Mouse (Mus musculus): Measurements from ENCODE around the gene Kcnk2. TPM values are rescaled to one million over a fixed set of nuclear protein-coding genes. Genes with fewer than 3 reads are reported as not detected.

The Kcnk2 gene
- 18.1 and 20.2 TPM in 2 replicates for polyA plus RNA-seq (2015; fragmentation: Nextera tagmentation; extraction: Ambion mirVana)

DNA sequence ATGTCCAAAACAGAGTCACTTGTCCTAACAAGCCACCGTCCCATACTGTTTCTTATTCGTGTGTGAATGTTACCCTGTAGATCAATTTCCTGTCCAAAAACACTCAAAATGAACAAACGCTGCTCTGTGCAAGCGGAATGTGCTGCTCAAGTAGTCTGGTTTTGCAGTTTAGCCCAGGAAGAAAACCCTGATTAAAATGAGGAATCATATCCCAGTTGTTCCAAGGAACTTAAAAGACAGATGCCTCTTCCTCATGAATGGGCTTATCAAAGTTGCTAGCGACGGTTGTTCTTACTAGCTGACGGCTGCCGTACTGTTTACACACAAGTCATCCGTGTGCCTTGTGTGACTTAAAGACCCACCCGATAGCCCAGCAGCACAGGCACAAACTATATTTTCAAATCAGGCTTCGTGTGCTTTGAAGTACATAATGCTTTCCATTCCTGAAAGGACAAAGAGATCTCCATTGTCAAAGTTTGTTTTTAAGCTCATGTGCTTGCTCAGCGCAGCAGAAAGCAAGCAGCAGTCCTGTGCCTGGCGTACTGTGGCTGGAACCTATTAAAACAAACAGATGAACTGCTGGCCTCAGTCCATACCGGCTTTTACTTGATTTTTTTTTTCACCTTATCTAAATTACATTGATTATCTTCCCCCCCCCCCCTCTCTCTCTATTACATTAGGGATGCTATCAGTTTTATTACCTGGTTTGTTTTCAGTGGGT is at the start of gene Kcnk2:
Gene Kcnk2 (minus strand): TSS at position 51 of the 721 bp plus-strand sequence.
- no peak for ATAC-seq
- Histone ChIP-seq H3K36me3 (ENCODE audit: control insufficient read depth, insufficient read depth, low read length) (no peaks in the 10 kb centered on the region), H3K4me1 (ENCODE audit: control insufficient read depth, insufficient read depth, low read depth, low read length) (no peaks in the 10 kb centered on the region), H3K9ac (ENCODE audit: low read depth, low read length) (no peak within 1 kb of the TSS), H3K27me3 (replicated peaks; ENCODE audit: control insufficient read depth, insufficient read depth, low read length) (no peaks in the 10 kb centered on the region), H3K4me2 (ENCODE audit: low read length) (no peak within 1 kb of the TSS), H3K27ac (ENCODE audit: low read depth, low read length) (no peak within 1 kb of the TSS), H3K4me3 (ENCODE audit: low read length) (no peak within 1 kb of the TSS), H3K9me3 (ENCODE audit: control insufficient read depth, low read length) (no peaks in the 10 kb centered on the region)
- 57% methylated on average over 14 of the region's 14 CpGs for WGBS

DNA sequence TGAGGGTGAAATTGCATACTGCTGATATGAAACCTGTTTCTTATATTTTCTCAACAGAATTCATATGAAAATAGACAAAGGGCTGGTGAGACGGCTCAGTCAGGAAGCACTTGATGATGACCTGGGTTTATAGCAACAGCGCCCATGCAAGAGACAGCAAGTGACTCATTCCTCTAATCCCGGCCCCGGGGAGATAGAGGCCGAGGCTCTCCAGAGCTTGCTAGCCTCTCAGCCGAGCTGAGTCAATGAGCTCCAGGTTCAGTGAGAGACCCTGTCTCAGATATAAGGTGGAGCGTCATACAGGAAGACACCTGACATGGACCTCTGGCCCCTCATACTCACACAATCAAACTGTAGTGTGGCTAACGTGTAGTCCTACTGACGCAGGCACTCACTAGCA is 38.7 kb upstream of the Kcnk2 start:
- H3K9me3 ChIP-seq (ENCODE audit: control insufficient read depth, low read length), result no peaks in the 10 kb centered on the region
- no peak overlapping the region for H3K4me3 ChIP-seq (ENCODE audit: low read length)
- H3K36me3 ChIP-seq (ENCODE audit: control insufficient read depth, insufficient read depth, low read length), result no peaks in the 10 kb centered on the region
- 83% methylated on average over 9 of the region's 9 CpGs for whole genome bisulfite sequencing
- H3K27me3 ChIP-seq (replicated peaks; ENCODE audit: control insufficient read depth, insufficient read depth, low read length), result no peaks in the 10 kb centered on the region
- no peak for ATAC-seq
- no peak overlapping the region for H3K4me2 ChIP-seq (ENCODE audit: low read length)
- no peak overlapping the region for H3K9ac ChIP-seq (ENCODE audit: low read depth, low read length)
- no peaks in the 10 kb centered on the region for H3K4me1 ChIP-seq (ENCODE audit: control insufficient read depth, insufficient read depth, low read depth, low read length)
- no peak overlapping the region for H3K27ac ChIP-seq (ENCODE audit: low read depth, low read length)

- Histone ChIP-seq H3K27ac (ENCODE audit: low read depth, low read length) (no peak overlapping the region), H3K4me1 (ENCODE audit: control insufficient read depth, insufficient read depth, low read depth, low read length) (no peaks in the 10 kb centered on the region), H3K27me3 (replicated peaks; ENCODE audit: control insufficient read depth, insufficient read depth, low read length) (no peaks in the 10 kb centered on the region), H3K4me3 (ENCODE audit: low read length) (no peak overlapping the region), H3K9ac (ENCODE audit: low read depth, low read length) (no peak overlapping the region), H3K4me2 (ENCODE audit: low read length) (no peak overlapping the region), H3K9me3 (ENCODE audit: control insufficient read depth, low read length) (no peaks in the 10 kb centered on the region), H3K36me3 (ENCODE audit: control insufficient read depth, insufficient read depth, low read length) (no peaks in the 10 kb centered on the region)
- WGBS, result 84% methylated on average over 5 of the region's 5 CpGs
- no peak for ATAC-seq
Measured at GRCm38 (mm10) chr1:189437126-189437525, 35.1 kb upstream of the Kcnk2 start.

DNA sequence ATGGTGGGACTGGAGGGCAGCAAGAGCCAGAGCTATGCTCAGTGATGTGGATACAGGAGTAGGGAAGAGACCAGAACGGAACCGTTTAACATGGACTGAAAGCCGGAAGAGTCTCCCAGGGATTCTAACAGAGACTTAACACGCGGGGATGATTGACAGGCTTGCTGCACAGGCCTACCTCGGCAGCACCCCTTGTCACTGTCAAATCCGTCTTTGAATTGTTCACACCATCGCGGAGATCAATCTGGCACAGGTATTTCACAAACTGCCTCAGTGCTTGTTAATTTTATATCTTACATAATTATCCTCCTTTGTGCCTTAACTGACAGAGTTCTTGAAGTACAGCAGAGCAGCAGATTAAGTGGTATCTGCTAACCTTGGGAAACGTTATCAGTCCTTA is 33.4 kb upstream of the Kcnk2 start:
- peaks cover 8% of the 10 kb centered on the region for H3K4me1 ChIP-seq (ENCODE audit: control insufficient read depth, insufficient read depth, low read depth, low read length)
- H3K9me3 ChIP-seq (ENCODE audit: control insufficient read depth, low read length), result no peaks in the 10 kb centered on the region
- 81% methylated on average over 10 of the region's 10 CpGs for WGBS
- no peak overlapping the region for H3K9ac ChIP-seq (ENCODE audit: low read depth, low read length)
- H3K36me3 ChIP-seq (ENCODE audit: control insufficient read depth, insufficient read depth, low read length), result no peaks in the 10 kb centered on the region
- H3K27ac ChIP-seq (ENCODE audit: low read depth, low read length), result no peak overlapping the region
- ATAC-seq, result no peak
- H3K4me2 ChIP-seq (ENCODE audit: low read length), result no peak overlapping the region
- no peaks in the 10 kb centered on the region for H3K27me3 ChIP-seq (replicated peaks; ENCODE audit: control insufficient read depth, insufficient read depth, low read length)
- H3K4me3 ChIP-seq (ENCODE audit: low read length), result no peak overlapping the region

- Histone ChIP-seq H3K36me3 (ENCODE audit: control insufficient read depth, insufficient read depth, low read length) (no peaks in the 10 kb centered on the region), H3K4me1 (ENCODE audit: control insufficient read depth, insufficient read depth, low read depth, low read length) (peaks cover 13% of the 10 kb centered on the region), H3K27me3 (replicated peaks; ENCODE audit: control insufficient read depth, insufficient read depth, low read length) (no peaks in the 10 kb centered on the region), H3K9me3 (ENCODE audit: control insufficient read depth, low read length) (no peaks in the 10 kb centered on the region), H3K4me2 (ENCODE audit: low read length) (no peak overlapping the region), H3K27ac (ENCODE audit: low read depth, low read length) (no peak overlapping the region), H3K9ac (ENCODE audit: low read depth, low read length) (no peak overlapping the region), H3K4me3 (ENCODE audit: low read length) (no peak overlapping the region)
- WGBS, result 24% methylated on average over 5 of the region's 5 CpGs
- ATAC-seq, result no peak
Measured at GRCm38 (mm10) chr1:189431479-189431878, 29.4 kb upstream of the Kcnk2 start.

DNA sequence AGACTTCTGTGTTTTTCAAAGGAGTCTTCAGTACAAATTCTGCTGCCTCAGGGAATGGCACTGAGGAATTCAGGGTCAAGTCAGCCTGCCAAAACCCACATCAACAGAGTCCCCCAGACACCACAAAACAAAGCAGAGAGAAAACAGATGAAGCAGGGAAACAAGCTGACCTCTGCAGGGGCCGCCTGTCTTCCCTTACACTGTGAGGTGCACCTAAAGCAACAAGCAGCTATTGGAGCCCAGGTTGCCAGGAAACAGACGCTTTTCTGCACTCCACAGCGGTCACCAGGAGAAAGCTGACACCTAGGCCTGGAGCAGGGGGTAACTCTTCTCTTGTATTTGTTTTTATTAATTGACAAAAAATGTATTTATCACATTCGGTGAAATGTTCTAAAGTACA is 28.5 kb upstream of the Kcnk2 start:
- Histone ChIP-seq H3K9me3 (ENCODE audit: control insufficient read depth, low read length) (no peaks in the 10 kb centered on the region), H3K27me3 (replicated peaks; ENCODE audit: control insufficient read depth, insufficient read depth, low read length) (no peaks in the 10 kb centered on the region), H3K4me3 (ENCODE audit: low read length) (no peak overlapping the region), H3K4me2 (ENCODE audit: low read length) (no peak overlapping the region), H3K27ac (ENCODE audit: low read depth, low read length) (no peak overlapping the region), H3K36me3 (ENCODE audit: control insufficient read depth, insufficient read depth, low read length) (no peaks in the 10 kb centered on the region), H3K9ac (ENCODE audit: low read depth, low read length) (no peak overlapping the region), H3K4me1 (ENCODE audit: control insufficient read depth, insufficient read depth, low read depth, low read length) (peaks cover 13% of the 10 kb centered on the region)
- ATAC-seq, result no peak
- WGBS, result 21% methylated on average over 4 of the region's 4 CpGs

DNA sequence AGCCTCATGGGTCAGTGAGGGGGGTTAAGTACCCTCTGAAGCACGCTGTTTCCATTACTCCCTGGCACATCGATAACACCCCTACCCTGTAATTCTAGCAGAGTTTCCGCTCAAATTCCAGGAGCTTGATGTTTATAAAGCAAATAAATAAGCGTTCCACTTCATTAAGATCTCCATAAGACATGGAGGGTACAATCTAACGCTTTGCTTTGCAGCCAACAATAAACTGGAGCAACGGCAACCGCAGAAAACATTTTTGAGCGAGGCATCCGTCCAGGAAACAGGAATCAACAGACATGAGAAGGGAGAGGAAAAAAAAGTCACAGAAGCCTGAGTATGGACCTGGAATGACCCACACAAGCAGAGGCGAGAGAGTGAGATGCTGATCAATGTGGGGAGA is 27.5 kb upstream of the Kcnk2 start:
- Histone ChIP-seq H3K9ac (ENCODE audit: low read depth, low read length) (no peak overlapping the region), H3K4me1 (ENCODE audit: control insufficient read depth, insufficient read depth, low read depth, low read length) (peaks cover 13% of the 10 kb centered on the region), H3K27me3 (replicated peaks; ENCODE audit: control insufficient read depth, insufficient read depth, low read length) (no peaks in the 10 kb centered on the region), H3K27ac (ENCODE audit: low read depth, low read length) (no peak overlapping the region), H3K4me3 (ENCODE audit: low read length) (no peak overlapping the region), H3K36me3 (ENCODE audit: control insufficient read depth, insufficient read depth, low read length) (no peaks in the 10 kb centered on the region), H3K4me2 (ENCODE audit: low read length) (no peak overlapping the region), H3K9me3 (ENCODE audit: control insufficient read depth, low read length) (no peaks in the 10 kb centered on the region)
- WGBS, result 56% methylated on average over 10 of the region's 10 CpGs
- no peak for ATAC-seq

DNA sequence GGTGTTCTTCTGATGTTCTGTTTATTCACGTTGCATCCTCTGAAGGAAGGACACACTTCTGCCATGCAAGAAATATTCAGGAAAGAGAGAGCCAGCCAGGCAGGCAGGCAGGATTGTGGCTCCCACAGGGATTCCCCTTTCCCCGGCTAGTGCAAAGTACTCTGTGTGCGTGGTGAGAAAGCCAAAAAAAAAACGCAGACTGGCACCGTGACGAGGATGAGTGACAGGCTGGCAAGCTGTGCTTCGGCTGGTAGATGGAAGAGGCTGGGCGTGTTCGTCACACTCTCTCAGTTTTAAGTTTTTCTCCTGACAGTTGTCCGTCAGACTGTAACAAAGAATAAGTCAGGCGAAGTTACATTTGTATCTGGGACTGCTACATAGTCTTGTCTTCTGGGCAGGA is 24.2 kb upstream of the Kcnk2 start:
- H3K36me3 ChIP-seq (ENCODE audit: control insufficient read depth, insufficient read depth, low read length), result no peaks in the 10 kb centered on the region
- 65% methylated on average over 11 of the region's 11 CpGs for WGBS
- no peaks in the 10 kb centered on the region for H3K27me3 ChIP-seq (replicated peaks; ENCODE audit: control insufficient read depth, insufficient read depth, low read length)
- ATAC-seq, result no peak
- no peak overlapping the region for H3K4me2 ChIP-seq (ENCODE audit: low read length)
- H3K9ac ChIP-seq (ENCODE audit: low read depth, low read length), result no peak overlapping the region
- H3K27ac ChIP-seq (ENCODE audit: low read depth, low read length), result no peak overlapping the region
- no peaks in the 10 kb centered on the region for H3K9me3 ChIP-seq (ENCODE audit: control insufficient read depth, low read length)
- H3K4me1 ChIP-seq (ENCODE audit: control insufficient read depth, insufficient read depth, low read depth, low read length), result peaks cover 8% of the 10 kb centered on the region
- no peak overlapping the region for H3K4me3 ChIP-seq (ENCODE audit: low read length)

DNA sequence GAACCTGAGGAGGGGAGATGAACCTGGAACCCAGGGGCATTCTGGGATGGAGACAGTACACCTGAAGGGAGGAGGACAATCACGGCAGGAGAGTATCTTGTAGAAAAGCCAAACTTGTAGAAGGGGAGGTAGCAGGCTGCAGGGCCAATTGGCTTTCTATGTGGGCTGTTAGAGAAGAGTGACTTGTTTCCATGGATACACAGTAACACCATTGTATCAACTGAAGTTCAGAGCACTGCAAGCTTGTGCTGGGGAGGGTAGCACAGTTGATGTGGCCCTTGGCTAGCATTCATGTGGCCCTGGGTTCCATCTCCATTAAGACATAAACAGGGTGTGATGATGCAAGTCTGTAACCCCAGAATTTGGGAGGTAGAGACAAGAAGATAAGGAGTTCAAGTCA is 17.8 kb upstream of the Kcnk2 start:
- H3K27me3 ChIP-seq (replicated peaks; ENCODE audit: control insufficient read depth, insufficient read depth, low read length), result no peaks in the 10 kb centered on the region
- no peak overlapping the region for H3K27ac ChIP-seq (ENCODE audit: low read depth, low read length)
- no peak overlapping the region for H3K4me2 ChIP-seq (ENCODE audit: low read length)
- H3K9ac ChIP-seq (ENCODE audit: low read depth, low read length), result no peak overlapping the region
- H3K9me3 ChIP-seq (ENCODE audit: control insufficient read depth, low read length), result no peaks in the 10 kb centered on the region
- no peak for ATAC-seq
- H3K4me3 ChIP-seq (ENCODE audit: low read length), result no peak overlapping the region
- no peaks in the 10 kb centered on the region for H3K36me3 ChIP-seq (ENCODE audit: control insufficient read depth, insufficient read depth, low read length)
- H3K4me1 ChIP-seq (ENCODE audit: control insufficient read depth, insufficient read depth, low read depth, low read length), result no peaks in the 10 kb centered on the region
- WGBS, result 50% methylated on average over 1 of the region's 1 CpGs
